Mouse (Mus musculus): Measurements from ENCODE around the gene Myo18b.
A peak's percentile ranks its signal among the peaks of the same experiment; 100 is the strongest.

The Myo18b gene

GRCm38 (mm10) chr5:112743121-112743520 is 153.0 kb downstream of the Myo18b start:
- DNase-seq, result no peak

GRCm38 (mm10) chr5:112740651-112741050 is 155.5 kb downstream of the Myo18b start:
- no peak for DNase-seq

- DNase-seq, result no peak
Observed at GRCm38 (mm10) chr5:112735040-112735439, 161.1 kb downstream of the Myo18b start.

- DNase-seq, result no peak
Observed at GRCm38 (mm10) chr5:112730604-112731003, 165.6 kb downstream of the Myo18b start.

- DNase-seq, result no peak
Observed at GRCm38 (mm10) chr5:112728432-112728831, 167.7 kb downstream of the Myo18b start.

GRCm38 (mm10) chr5:112718655-112719306 is 177.4 kb downstream of the Myo18b start:
- peak; percentile 87 for DNase-seq

- peak; percentile 65 for DNase-seq
Observed at GRCm38 (mm10) chr5:112714679-112715446, 181.3 kb downstream of the Myo18b start.

GRCm38 (mm10) chr5:112709831-112710230 is 186.3 kb downstream of the Myo18b start:
- DNase-seq, result no peak

- DNase-seq, result peak; percentile 65
Observed at GRCm38 (mm10) chr5:112708441-112708840, 187.7 kb downstream of the Myo18b start.

- DNase-seq, result no peak
Observed at GRCm38 (mm10) chr5:112707478-112707877, 188.7 kb downstream of the Myo18b start.

GRCm38 (mm10) chr5:112700794-112701193 is 195.4 kb downstream of the Myo18b start:
- no peak for DNase-seq

- DNase-seq, result peak; percentile 40
Observed at GRCm38 (mm10) chr5:112696683-112697082, 199.5 kb downstream of the Myo18b start.

GRCm38 (mm10) chr5:112695254-112695711 is 200.9 kb downstream of the Myo18b start:
- peak; percentile 66 for DNase-seq

- DNase-seq, result no peak
Observed at GRCm38 (mm10) chr5:112693286-112693849, 202.8 kb downstream of the Myo18b start.

GRCm38 (mm10) chr5:112687100-112687818 is 208.9 kb downstream of the Myo18b start:
- no peak for DNase-seq

- no peak for DNase-seq
Observed at GRCm38 (mm10) chr5:112686309-112687099, 209.7 kb downstream of the Myo18b start.

GRCm38 (mm10) chr5:112679251-112679650 is 216.9 kb downstream of the Myo18b start:
- DNase-seq, result no peak

GRCm38 (mm10) chr5:112678153-112678552 is 218.0 kb downstream of the Myo18b start:
- DNase-seq, result no peak

GRCm38 (mm10) chr5:112674806-112675205 is 221.4 kb downstream of the Myo18b start:
- DNase-seq, result no peak

GRCm38 (mm10) chr5:112672457-112672856 is 223.7 kb downstream of the Myo18b start:
- no peak for DNase-seq

- no peak for DNase-seq
Observed at GRCm38 (mm10) chr5:112671961-112672360, 224.2 kb downstream of the Myo18b start.

GRCm38 (mm10) chr5:112667153-112667552 is 229.0 kb downstream of the Myo18b start:
- no peak for DNase-seq
